Mouse (Mus musculus) megakaryocyte, embryonic 14.5 days (primary cell): ENCODE measurements around the gene Ints14. TPM values are rescaled to one million over a fixed set of nuclear protein-coding genes. Genes with fewer than 3 reads are reported as not detected.

ENCODE experiments used
- H3K27me3 ChIP-seq: replicated peaks from 2 replicates; pipeline ENCODE3; 2012; ENCODE audit warnings: inconsistent platforms
- H3K36me3 ChIP-seq: replicated peaks from 2 replicates; pipeline ENCODE3; 2012; ENCODE audit warnings: low read length, inconsistent platforms, mixed read lengths
- H3K4me1 ChIP-seq: 2 replicates; pipeline ENCODE4 v1.6.1; 2012; ENCODE audit warnings: inconsistent platforms
- H3K4me3 ChIP-seq: replicated peaks from 2 replicates; pipeline ENCODE3; 2012; ENCODE audit warnings: moderate library complexity, mild to moderate bottlenecking, inconsistent platforms
- H3K9me3 ChIP-seq: 2 replicates; pipeline ENCODE4 v1.6.1; 2012; ENCODE audit warnings: inconsistent platforms
- FLI1 ChIP-seq: IDR thresholded peaks from 2 replicates; pipeline ENCODE4 v1.6.1; 2012; ENCODE audit warnings: low read length, inconsistent platforms, mixed read lengths
- GATA1 ChIP-seq: IDR thresholded peaks from 3 replicates; pipeline ENCODE4 v1.6.1; 2012; ENCODE audit warnings: mixed read lengths, low read length, inconsistent platforms, borderline replicate concordance
- polyA plus RNA-seq: library from polyadenylated mRNA; stranded (reverse); fragments of >175 nt; gene quantifications from 2 replicates; pipeline ENCODE4 v1.2.3, GENCODE M21; 2012; ENCODE audit warnings: low replicate concordance; ENCODE audit not compliant: insufficient read depth

Gene Ints14
- polyA plus RNA-seq, 1 experiment: 41.7 TPM

DNA sequence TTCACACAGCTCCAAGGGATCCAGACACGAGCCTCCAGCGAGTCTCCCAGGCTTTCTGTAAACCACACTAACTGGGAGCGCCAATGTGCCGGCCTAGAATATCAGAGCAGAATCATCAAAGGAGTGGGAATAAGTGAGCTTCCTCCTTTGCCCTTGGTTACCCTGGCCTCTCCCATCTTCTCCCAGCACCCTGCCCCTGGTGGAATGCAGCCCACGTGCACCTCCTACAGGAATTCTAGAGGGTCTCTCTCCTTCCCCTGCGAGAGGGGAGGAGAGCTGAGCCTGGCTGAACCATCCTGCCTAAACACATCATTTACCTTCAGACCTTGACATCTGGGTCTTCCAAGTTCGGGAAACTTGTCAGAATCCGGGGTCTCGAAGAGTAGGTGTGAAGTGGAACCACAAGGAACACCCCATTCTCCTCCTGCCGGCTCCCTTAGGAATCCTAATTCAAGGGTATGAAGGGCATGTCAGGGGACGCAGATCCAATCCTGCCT lies 9.5 kb upstream of the Ints14 start, which contains the start of gene Slc24a1:
Slc24a1 (minus strand) TSS at position 447 of the 497 bp plus-strand sequence.
- H3K4me1 ChIP-seq: peaks cover 55% of the 10 kb centered on the region
- peaks cover 32% of the 10 kb centered on the region for H3K27me3 ChIP-seq
- TF ChIP-seq FLI1 (no peak), GATA1 (no peak)
- H3K4me3 ChIP-seq: no peak within 1 kb of the TSS
- H3K9me3 ChIP-seq: peaks cover 10% of the 10 kb centered on the region; the same call in 1 of the 2 replicates
- H3K36me3 ChIP-seq: peaks cover 27% of the 10 kb centered on the region

GRCm38 (mm10) chr9:64952055-64952454 lies 8.7 kb upstream of the Ints14 start:
- TF ChIP-seq FLI1: no peak
- TF ChIP-seq GATA1: no peak

GRCm38 (mm10) chr9:64953190-64953589 lies 7.5 kb upstream of the Ints14 start:
- peaks cover 10% of the 10 kb centered on the region; the same call in 1 of the 2 replicates for H3K9me3 ChIP-seq
- H3K4me1 ChIP-seq: peaks cover 53% of the 10 kb centered on the region
- peaks cover 26% of the 10 kb centered on the region for H3K27me3 ChIP-seq
- no peak for TF ChIP-seq FLI1
- no peak for TF ChIP-seq GATA1
- H3K4me3 ChIP-seq: no peak overlapping the region
- peaks cover 25% of the 10 kb centered on the region for H3K36me3 ChIP-seq

More at GRCm38 (mm10) chr9:64952055-64952454, 8.7 kb upstream of the Ints14 start:
- H3K27me3 ChIP-seq: peaks cover 32% of the 10 kb centered on the region
- H3K4me3 ChIP-seq: no peak overlapping the region
- peaks cover 27% of the 10 kb centered on the region for H3K36me3 ChIP-seq
- H3K9me3 ChIP-seq: peaks cover 10% of the 10 kb centered on the region; the same call in 1 of the 2 replicates
- peaks cover 55% of the 10 kb centered on the region for H3K4me1 ChIP-seq

- TF ChIP-seq GATA1 (no peak), FLI1 (no peak)
- peaks cover 10% of the 10 kb centered on the region; the same call in 1 of the 2 replicates for H3K9me3 ChIP-seq
- H3K4me3 ChIP-seq: peak overlapping the region; percentile 88
- H3K36me3 ChIP-seq: peaks cover 20% of the 10 kb centered on the region
- H3K27me3 ChIP-seq: peaks cover 4% of the 10 kb centered on the region
- peaks cover 68% of the 10 kb centered on the region for H3K4me1 ChIP-seq
Measured at GRCm38 (mm10) chr9:64956337-64956736, 4.4 kb upstream of the Ints14 start.

DNA sequence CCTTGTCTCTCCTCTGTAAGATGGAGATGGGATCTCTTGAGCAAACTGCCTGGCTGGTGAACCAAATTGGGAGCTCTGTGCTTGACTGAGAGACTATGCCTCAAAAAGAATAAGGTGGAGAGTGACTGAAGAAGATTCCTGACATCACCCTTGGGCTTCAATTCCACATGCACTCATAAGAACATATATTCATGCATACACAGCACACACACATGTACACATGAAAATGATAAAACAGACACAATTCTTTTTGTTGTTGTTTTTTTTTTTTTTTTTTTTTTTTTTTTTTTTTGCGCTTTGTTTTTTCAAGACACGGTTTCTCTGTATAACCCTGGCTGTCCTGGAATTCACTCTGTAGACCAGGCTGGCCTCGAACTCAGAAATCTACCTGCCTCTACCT lies 3.4 kb upstream of the Ints14 start:
- TF ChIP-seq FLI1: no peak
- Histone ChIP-seq H3K36me3 (peaks cover 21% of the 10 kb centered on the region), H3K4me3 (peak overlapping the region; percentile 21), H3K27me3 (peaks cover 3% of the 10 kb centered on the region), H3K4me1 (peaks cover 67% of the 10 kb centered on the region), H3K9me3 (peaks cover 10% of the 10 kb centered on the region; the same call in 1 of the 2 replicates)

DNA sequence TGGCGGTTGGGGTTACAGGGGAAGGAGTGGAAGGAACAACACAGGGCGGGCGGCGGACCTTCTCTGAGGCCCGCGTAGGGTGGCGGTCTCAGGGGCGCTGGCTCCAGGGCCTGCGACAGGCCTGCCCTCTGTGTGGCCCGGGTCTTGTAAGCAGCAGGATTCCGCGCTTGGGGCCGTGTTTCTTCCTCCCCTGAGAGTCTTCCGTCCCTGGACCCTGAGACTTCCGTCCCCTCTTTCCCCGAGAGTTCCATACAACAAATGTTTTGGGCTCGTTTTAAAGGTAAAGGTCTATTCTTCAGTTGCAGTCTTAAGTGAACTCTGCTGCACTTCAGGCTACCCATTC lies 244 bp downstream of the Ints14 start:
- no peaks in the 10 kb centered on the region for H3K27me3 ChIP-seq
- TF ChIP-seq GATA1 (no peak), FLI1 (no peak)
- H3K4me1 ChIP-seq: peaks cover 70% of the 10 kb centered on the region
- no peaks in the 10 kb centered on the region for H3K9me3 ChIP-seq
- peak overlapping the region; percentile 96 for H3K4me3 ChIP-seq
- H3K36me3 ChIP-seq: peaks cover 40% of the 10 kb centered on the region

- H3K36me3 ChIP-seq: peaks cover 100% of the 10 kb centered on the region
- H3K4me3 ChIP-seq: no peak overlapping the region
- H3K27me3 ChIP-seq: no peaks in the 10 kb centered on the region
- peaks cover 26% of the 10 kb centered on the region for H3K4me1 ChIP-seq
- H3K9me3 ChIP-seq: no peaks in the 10 kb centered on the region
- TF ChIP-seq FLI1: no peak
- TF ChIP-seq GATA1: no peak
Measured at GRCm38 (mm10) chr9:64980548-64980947, 19.8 kb downstream of the Ints14 start.

GRCm38 (mm10) chr9:64981904-64982303 lies 21.2 kb downstream of the Ints14 start:
- H3K4me1 ChIP-seq: peaks cover 31% of the 10 kb centered on the region

DNA sequence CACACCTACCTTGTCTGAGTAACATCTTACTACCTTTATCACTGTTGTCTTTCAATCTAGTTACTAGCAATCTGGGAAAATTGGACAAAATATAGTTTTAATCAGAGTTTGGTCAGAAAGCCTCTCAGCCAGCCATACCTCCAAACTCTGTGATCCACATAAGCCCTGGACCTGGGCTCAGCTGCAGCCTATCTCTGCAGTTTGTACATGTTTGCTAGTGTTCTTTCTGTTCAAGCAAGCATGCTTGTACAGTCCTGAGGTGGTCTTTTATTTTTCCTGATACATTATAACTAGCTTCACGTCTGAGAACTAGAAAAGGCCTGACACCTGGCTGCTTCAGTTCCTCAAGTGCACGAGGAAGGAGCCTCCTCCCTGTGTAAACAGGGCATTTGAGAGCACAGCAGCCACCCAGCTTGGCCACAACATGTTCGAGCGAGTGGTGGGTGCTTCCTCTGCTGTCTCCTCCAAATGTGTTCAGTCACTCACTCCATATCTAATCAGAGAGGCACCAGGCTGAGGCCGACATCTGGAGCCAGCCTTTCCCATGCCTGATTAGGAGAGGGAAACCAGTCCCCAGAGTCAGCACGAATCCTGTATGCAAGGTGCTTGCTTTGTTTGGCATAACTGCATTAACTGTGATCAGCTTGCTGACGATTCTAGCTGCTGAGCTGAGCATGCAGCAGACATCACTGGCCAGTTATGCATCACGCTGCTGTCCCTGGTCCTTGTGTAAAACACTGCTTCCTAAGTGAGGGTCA lies 24.5 kb downstream of the Ints14 start:
- Histone ChIP-seq H3K36me3 (peaks cover 99% of the 10 kb centered on the region), H3K27me3 (no peaks in the 10 kb centered on the region), H3K9me3 (no peaks in the 10 kb centered on the region), H3K4me1 (peaks cover 40% of the 10 kb centered on the region), H3K4me3 (peak overlapping the region; percentile 76)
- no peak for TF ChIP-seq GATA1
- TF ChIP-seq FLI1: no peak

More at GRCm38 (mm10) chr9:64981904-64982303, 21.2 kb downstream of the Ints14 start:
- Histone ChIP-seq H3K36me3 (peaks cover 100% of the 10 kb centered on the region), H3K27me3 (no peaks in the 10 kb centered on the region), H3K9me3 (no peaks in the 10 kb centered on the region), H3K4me3 (no peak overlapping the region)
- TF ChIP-seq FLI1: no peak
- no peak for TF ChIP-seq GATA1

GRCm38 (mm10) chr9:64985807-64986206 lies 25.1 kb downstream of the Ints14 start:
- H3K9me3 ChIP-seq: no peaks in the 10 kb centered on the region
- peaks cover 43% of the 10 kb centered on the region for H3K4me1 ChIP-seq
- H3K4me3 ChIP-seq: no peak overlapping the region
- TF ChIP-seq GATA1: no peak
- TF ChIP-seq FLI1: no peak
- H3K27me3 ChIP-seq: no peaks in the 10 kb centered on the region
- H3K36me3 ChIP-seq: peaks cover 99% of the 10 kb centered on the region

- H3K4me1 ChIP-seq: peaks cover 42% of the 10 kb centered on the region
Measured at GRCm38 (mm10) chr9:64987651-64988050, 26.9 kb downstream of the Ints14 start.

More at GRCm38 (mm10) chr9:64987651-64988050, 26.9 kb downstream of the Ints14 start:
- TF ChIP-seq GATA1 (no peak), FLI1 (no peak)
- Histone ChIP-seq H3K27me3 (no peaks in the 10 kb centered on the region), H3K36me3 (peaks cover 97% of the 10 kb centered on the region), H3K4me3 (no peak overlapping the region), H3K9me3 (no peaks in the 10 kb centered on the region)
